ENCODE assay signal across 8 mouse cellular contexts in the genomic region with DNA sequence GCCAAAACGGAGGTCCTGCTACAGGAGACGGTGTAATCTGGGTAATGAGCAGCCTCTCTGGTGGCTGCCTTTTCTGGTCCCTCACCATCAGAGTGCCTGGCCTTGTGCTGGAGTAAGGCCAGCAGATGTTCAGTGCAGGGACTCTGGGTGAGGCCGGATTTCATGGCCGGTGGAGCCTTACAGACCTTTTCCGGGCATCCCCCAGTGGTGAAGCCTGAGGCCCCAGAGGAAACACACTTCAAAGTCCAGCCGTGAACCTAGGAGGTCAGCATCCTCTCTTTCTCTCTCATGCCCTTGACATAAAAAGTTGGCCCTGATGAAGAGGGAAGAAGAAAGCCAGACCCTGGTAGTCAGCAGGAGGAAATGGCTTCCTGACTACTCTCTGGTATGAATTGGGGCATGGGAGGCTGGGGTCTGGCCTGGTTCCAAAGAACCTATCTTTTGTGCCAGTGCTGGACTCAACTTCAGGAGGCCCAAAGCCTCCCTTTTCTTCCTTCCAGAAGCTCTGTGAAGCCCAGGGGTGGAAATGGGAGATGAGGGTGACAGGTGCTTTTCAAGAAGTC.
A peak's percentile ranks its signal among the peaks of the same experiment; 100 is the strongest.
DNase-seq lines count a peak whose midpoint lies in the region; ATAC-seq lines count a peak whose summit lies in the region.

No protein-coding gene starts in this region.

- 29% methylated on average over 6 of the region's 6 CpGs for WGBS in lung, embryonic 16.5 days
- 78% methylated on average over 6 of the region's 6 CpGs for WGBS in forebrain, embryonic 15.5 days
- 63% methylated on average over 6 of the region's 6 CpGs for WGBS in midbrain, embryonic 15.5 days

- H3K9me3 ChIP-seq in lung, embryonic 16.5 days (ENCODE audit: control insufficient read depth, low read length): no peaks in the 10 kb centered on the region
- H3K9me3 ChIP-seq in forebrain, embryonic 15.5 days: no peaks in the 10 kb centered on the region
- no peaks in the 10 kb centered on the region for H3K9me3 ChIP-seq in midbrain, embryonic 15.5 days

- peak; percentile 65 for ATAC-seq in lung, embryonic 16.5 days (ENCODE audit: low read depth)
- no peak for ATAC-seq in forebrain, embryonic 15.5 days (replicated peaks)
- no peak for ATAC-seq in midbrain, embryonic 15.5 days (replicated peaks)

- H3K4me2 ChIP-seq in lung, embryonic 16.5 days (ENCODE audit: low read depth, low read length): no peak overlapping the region; the same call in 1 of the 2 replicates
- no peak overlapping the region for H3K4me2 ChIP-seq in forebrain, embryonic 15.5 days (replicated peaks)
- H3K4me2 ChIP-seq in midbrain, embryonic 15.5 days: no peak overlapping the region

- peaks cover 35% of the 10 kb centered on the region for H3K4me1 ChIP-seq in lung, embryonic 16.5 days (replicated peaks; ENCODE audit: control insufficient read depth, insufficient read depth, low read length)
- H3K4me1 ChIP-seq in forebrain, embryonic 15.5 days: peaks cover 23% of the 10 kb centered on the region
- H3K4me1 ChIP-seq in midbrain, embryonic 15.5 days: peaks cover 19% of the 10 kb centered on the region

- peak overlapping the region; percentile 31; the same call in 1 of the 2 replicates for H3K9ac ChIP-seq in lung, embryonic 16.5 days (ENCODE audit: low read length)
- H3K9ac ChIP-seq in forebrain, embryonic 15.5 days (replicated peaks): no peak overlapping the region
- no peak overlapping the region for H3K9ac ChIP-seq in midbrain, embryonic 15.5 days

- no peaks in the 10 kb centered on the region for H3K27me3 ChIP-seq in lung, embryonic 16.5 days (ENCODE audit: control insufficient read depth, insufficient read depth, low read depth, low read length)
- no peaks in the 10 kb centered on the region for H3K27me3 ChIP-seq in forebrain, embryonic 15.5 days
- no peaks in the 10 kb centered on the region for H3K27me3 ChIP-seq in midbrain, embryonic 15.5 days (replicated peaks)

- H3K27ac ChIP-seq in lung, embryonic 16.5 days (ENCODE audit: low read length): peak overlapping the region; percentile 75
- peak overlapping the region; percentile 70 for H3K27ac ChIP-seq in forebrain, embryonic 15.5 days (replicated peaks)
- H3K27ac ChIP-seq in midbrain, embryonic 15.5 days: peak overlapping the region; percentile 65; the same call in 1 of the 2 replicates

- H3K36me3 ChIP-seq in lung, embryonic 16.5 days (ENCODE audit: control insufficient read depth, insufficient read depth, low read length): no peaks in the 10 kb centered on the region
- H3K36me3 ChIP-seq in forebrain, embryonic 15.5 days: no peaks in the 10 kb centered on the region
- H3K36me3 ChIP-seq in midbrain, embryonic 15.5 days (replicated peaks): no peaks in the 10 kb centered on the region

- DNase-seq in lung, postnatal 10 days: no peak
- peak; percentile 47 for DNase-seq in kidney, adult 18-20 months
- DNase-seq in T-cell, adult 2 months (ENCODE audit: low spot score): no peak
- DNase-seq in thymus, postnatal 25 days: no peak
- no peak for DNase-seq in layer of hippocampus, postnatal 25 days (ENCODE audit: extremely low spot score in 1 of 2, low spot score in 1 of 2)

- H3K4me3 ChIP-seq in lung, embryonic 16.5 days (ENCODE audit: low read length): no peak overlapping the region
- no peak overlapping the region for H3K4me3 ChIP-seq in forebrain, embryonic 15.5 days
- no peak overlapping the region for H3K4me3 ChIP-seq in midbrain, embryonic 15.5 days
